Mouse (Mus musculus) heart, postnatal 4 days (tissue): Measurements from ENCODE around the gene Il31ra. TPM values are rescaled to one million over a fixed set of nuclear protein-coding genes. Genes with fewer than 3 reads are reported as not detected.

Experiments used
- DNase-seq: peaks from one replicate; pipeline ENCODE4 v3.0.0; 2021
- total RNA-seq, 2 experiments: library from RNA; stranded (reverse); gene quantifications; 2 replicates each; pipeline ENCODE4 v1.2.3; 2021

Gene Il31ra
- total RNA-seq, 2 experiments from 2014 or later, result not detected

GRCm38 (mm10) chr13:112505436-112505835 lies 88.7 kb downstream of the Il31ra start:
- no peak for DNase-seq

GRCm38 (mm10) chr13:112503846-112504245 lies 90.3 kb downstream of the Il31ra start:
- DNase-seq, result no peak

DNA sequence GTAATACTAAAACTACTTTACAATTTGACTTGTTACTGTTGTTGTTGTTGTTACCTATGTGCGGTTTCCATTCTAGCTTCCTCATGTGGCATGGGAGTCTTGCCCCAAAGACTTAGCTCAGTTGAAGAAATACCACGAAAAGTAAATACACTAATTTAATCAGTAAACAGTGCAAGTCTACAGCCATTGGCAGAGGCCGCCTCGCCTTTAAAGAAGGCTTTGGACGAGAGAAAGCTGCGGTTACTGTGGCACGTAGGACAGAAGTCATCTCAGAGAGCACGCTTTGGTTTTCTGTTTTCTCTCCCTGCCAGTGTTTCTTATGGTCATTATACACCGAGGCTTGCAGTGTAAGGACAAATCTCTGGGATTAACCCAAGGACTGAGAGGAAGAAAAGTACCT lies 93.7 kb downstream of the Il31ra start:
- DNase-seq, result no peak

GRCm38 (mm10) chr13:112500027-112500426 lies 94.1 kb downstream of the Il31ra start:
- DNase-seq, result no peak

- no peak for DNase-seq
These were observed 99.6 kb downstream of the Il31ra start for GRCm38 (mm10) chr13:112494590-112494989.

DNA sequence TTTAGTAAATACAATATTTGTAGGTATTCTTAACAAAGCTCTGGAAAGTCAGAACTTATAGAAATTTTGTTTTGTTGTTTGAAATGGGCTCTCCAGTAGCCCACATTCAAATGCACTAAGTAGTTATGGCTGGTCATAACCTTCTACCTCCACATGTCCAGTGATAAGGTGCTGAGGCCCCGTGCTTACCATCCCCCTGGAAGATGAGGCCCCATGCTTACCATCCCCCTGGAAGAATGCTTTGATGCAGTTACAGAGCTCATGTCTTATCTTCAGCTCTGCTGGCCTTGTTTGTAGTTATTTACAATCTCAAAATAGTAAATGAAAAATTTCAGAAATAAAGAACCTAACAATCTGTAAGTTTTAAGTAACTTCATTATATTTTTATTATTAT lies 101.9 kb downstream of the Il31ra start:
- DNase-seq, result no peak

GRCm38 (mm10) chr13:112491636-112492284 lies 102.4 kb downstream of the Il31ra start:
- DNase-seq, result no peak

- DNase-seq, result no peak
These were observed 104.1 kb downstream of the Il31ra start for GRCm38 (mm10) chr13:112490036-112490435.

- no peak for DNase-seq
These were observed 107.5 kb downstream of the Il31ra start for GRCm38 (mm10) chr13:112486676-112487075.

- no peak for DNase-seq
These were observed 107.9 kb downstream of the Il31ra start for GRCm38 (mm10) chr13:112486236-112486635.

GRCm38 (mm10) chr13:112483015-112483414 lies 111.1 kb downstream of the Il31ra start:
- no peak for DNase-seq

GRCm38 (mm10) chr13:112482525-112482924 lies 111.6 kb downstream of the Il31ra start:
- DNase-seq, result no peak

- DNase-seq, result no peak
These were observed 114.2 kb downstream of the Il31ra start for GRCm38 (mm10) chr13:112479926-112480325.

GRCm38 (mm10) chr13:112479032-112479431 lies 115.1 kb downstream of the Il31ra start:
- no peak for DNase-seq

DNA sequence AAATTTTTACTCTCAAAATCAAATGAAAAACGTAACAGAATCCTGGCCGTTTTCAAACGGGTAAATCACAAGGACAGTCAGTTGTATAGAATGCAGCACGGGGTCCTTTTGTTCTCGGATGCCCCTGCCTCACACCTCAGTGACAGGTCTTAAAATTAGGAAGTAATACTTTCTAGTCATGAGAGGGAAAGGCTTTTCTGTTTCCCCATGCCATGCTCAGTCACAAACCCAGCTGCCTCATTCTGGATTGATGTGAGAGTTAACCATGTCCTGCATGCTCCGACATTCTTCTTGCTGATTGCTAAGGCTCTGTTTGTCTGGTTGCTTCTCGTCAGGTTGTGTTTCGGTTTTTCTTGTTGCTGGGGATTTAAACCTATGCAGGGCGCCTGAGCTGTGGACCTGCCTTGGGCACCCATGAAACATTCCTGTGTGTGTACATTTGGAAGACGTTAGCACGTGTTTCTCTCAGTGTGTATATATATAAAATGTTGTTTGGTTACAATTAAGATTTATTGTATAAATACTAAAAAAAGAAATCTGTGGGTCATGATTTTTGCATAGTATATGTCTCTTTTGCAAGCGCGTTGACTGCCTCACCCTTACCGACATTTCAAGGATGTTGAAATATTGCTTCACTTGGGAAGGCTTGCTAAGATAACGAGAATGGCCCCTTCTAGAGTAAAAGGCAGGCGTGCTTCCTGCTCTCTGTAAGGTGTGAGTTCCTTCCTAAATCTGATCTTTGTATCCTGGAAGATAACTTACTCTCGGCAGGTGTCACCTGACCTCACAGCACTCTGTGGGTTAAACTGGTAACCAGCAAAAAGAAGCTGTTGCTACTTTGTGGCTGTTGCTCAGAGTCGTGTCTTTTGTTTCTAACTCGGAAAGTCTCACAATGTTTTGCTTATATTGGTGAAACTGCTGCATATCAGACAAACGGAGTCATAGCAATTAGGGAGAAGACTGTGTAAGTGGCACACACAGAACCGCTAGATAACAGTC lies 120.1 kb downstream of the Il31ra start:
- DNase-seq, result no peak

DNA sequence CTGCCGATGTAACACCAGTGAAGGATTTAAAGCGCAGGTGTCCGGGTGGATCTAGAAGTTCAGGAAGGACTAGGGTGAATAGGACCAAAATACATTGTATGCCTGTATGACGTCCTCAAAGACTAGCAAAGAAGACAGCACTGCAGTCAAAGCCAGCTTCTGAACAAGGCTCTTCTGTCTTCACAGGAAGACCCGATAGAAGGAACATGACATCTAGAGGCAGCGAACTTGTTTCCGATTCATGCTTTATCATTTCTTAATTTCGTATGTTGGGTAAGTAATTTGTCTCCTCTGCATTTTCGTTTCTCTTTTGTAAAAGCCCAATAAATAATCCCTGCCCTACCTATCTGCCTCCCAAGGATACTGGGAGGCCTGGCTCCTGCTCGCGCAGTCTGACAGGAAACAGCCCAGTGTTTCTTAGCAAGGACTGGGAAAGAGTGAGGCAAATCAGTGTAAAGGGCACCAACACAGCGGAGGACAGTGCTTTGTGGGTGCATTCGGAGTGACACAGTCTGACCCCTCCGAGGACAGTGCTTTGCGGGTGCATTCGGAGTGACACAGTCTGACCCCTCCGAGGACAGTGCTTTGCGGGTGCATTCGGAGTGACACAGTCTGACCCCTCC lies 121.6 kb downstream of the Il31ra start:
- DNase-seq, result no peak

DNA sequence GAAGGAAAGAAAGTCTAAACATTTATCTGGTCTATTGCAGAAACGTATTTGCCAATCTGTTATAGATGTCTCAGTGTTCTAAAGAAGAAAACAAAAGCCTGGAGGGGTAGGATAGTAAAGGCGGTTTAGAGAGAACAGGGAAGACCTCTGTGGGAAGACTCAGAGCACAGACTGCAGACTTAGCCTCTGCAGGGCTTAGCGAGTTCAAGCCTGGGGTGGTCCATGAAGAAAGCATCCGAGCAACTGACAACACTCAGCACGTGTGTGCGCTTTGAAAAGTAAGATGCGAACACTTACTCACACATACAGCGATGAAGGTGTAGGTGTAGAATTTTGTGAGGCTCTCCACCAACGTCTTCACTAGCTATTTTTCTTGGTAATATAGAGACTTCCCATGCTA lies 123.0 kb downstream of the Il31ra start:
- no peak for DNase-seq

Other genes starting within 250 kb of the Il31ra start
- gene Il6st, start 130.3 kb downstream of the Il31ra start, total RNA-seq, result 100 to 1,000 TPM; 149 to 157 TPM
- under 1 TPM; 0.29 to 0.33 TPM for gene Ddx4, start 58.1 kb upstream of the Il31ra start, total RNA-seq
- 10 to 100 TPM; 11.0 to 11.1 TPM for gene Slc38a9, start 66.4 kb upstream of the Il31ra start, total RNA-seq
- 10 to 100 TPM; 72.2 to 78.2 TPM for gene Plpp1, start 206.4 kb upstream of the Il31ra start, total RNA-seq